Mouse (Mus musculus): ENCODE data around the gene Rnf135.
"Not testable (repeated sequence)": the region's sequence is repeated elsewhere in the genome, so short reads cannot be mapped to it uniquely, and the experiment has no call there.

Gene Rnf135

GRCm38 (mm10) chr11:80183705-80184255 is at the start of gene Rnf135:
Gene Rnf135, plus strand, starts transcription at chr11:80183851.
- DNase-seq, result peak; percentile 96

- DNase-seq, result no peak
Measured at GRCm38 (mm10) chr11:80134744-80135143, 48.9 kb upstream of the Rnf135 start.

- no peak for DNase-seq
Measured at GRCm38 (mm10) chr11:80135954-80136683, 47.5 kb upstream of the Rnf135 start.

- no peak for DNase-seq
Measured at GRCm38 (mm10) chr11:80136786-80137185, 46.9 kb upstream of the Rnf135 start.

- no peak for DNase-seq
Measured at GRCm38 (mm10) chr11:80137773-80138172, 45.9 kb upstream of the Rnf135 start.

GRCm38 (mm10) chr11:80141825-80142521 is 41.7 kb upstream of the Rnf135 start, which contains the start of gene Tefm:
Gene Tefm, minus strand, starts transcription at chr11:80142175.
- peak; percentile 88 for DNase-seq

GRCm38 (mm10) chr11:80142872-80143271 is 40.8 kb upstream of the Rnf135 start:
- DNase-seq, result no peak

- DNase-seq, result peak; percentile 51
Measured at GRCm38 (mm10) chr11:80145787-80146275, 37.8 kb upstream of the Rnf135 start.

GRCm38 (mm10) chr11:80147748-80148147 is 35.9 kb upstream of the Rnf135 start:
- peak; percentile 38 for DNase-seq

GRCm38 (mm10) chr11:80148313-80148712 is 35.3 kb upstream of the Rnf135 start:
- DNase-seq, result peak; percentile 80

GRCm38 (mm10) chr11:80148974-80149373 is 34.7 kb upstream of the Rnf135 start:
- not testable (repeated sequence) for DNase-seq

- peak; percentile 59 for DNase-seq
Measured at GRCm38 (mm10) chr11:80149412-80150023, 34.1 kb upstream of the Rnf135 start.

- DNase-seq, result no peak
Measured at GRCm38 (mm10) chr11:80150566-80150965, 33.1 kb upstream of the Rnf135 start.

- DNase-seq, result no peak
Measured at GRCm38 (mm10) chr11:80151541-80151940, 32.1 kb upstream of the Rnf135 start.

GRCm38 (mm10) chr11:80152376-80152775 is 31.3 kb upstream of the Rnf135 start:
- DNase-seq, result peak; percentile 56

- DNase-seq, result peak; percentile 96
Measured at GRCm38 (mm10) chr11:80153857-80154495, 29.7 kb upstream of the Rnf135 start, which contains the start of gene Adap2. Gene Adap2, plus strand, starts transcription at chr11:80154105.

- DNase-seq, result no peak
Measured at GRCm38 (mm10) chr11:80154501-80154900, 29.1 kb upstream of the Rnf135 start.

- no peak for DNase-seq
Measured at GRCm38 (mm10) chr11:80155541-80155940, 28.1 kb upstream of the Rnf135 start.

- no peak for DNase-seq
Measured at GRCm38 (mm10) chr11:80155961-80156360, 27.7 kb upstream of the Rnf135 start.

GRCm38 (mm10) chr11:80156841-80157240 is 26.8 kb upstream of the Rnf135 start:
- no peak for DNase-seq

- DNase-seq, result no peak
Measured at GRCm38 (mm10) chr11:80159018-80159417, 24.6 kb upstream of the Rnf135 start.

GRCm38 (mm10) chr11:80161041-80161440 is 22.6 kb upstream of the Rnf135 start:
- DNase-seq, result no peak
